Mouse (Mus musculus): ENCODE measurements around the gene Hnf4a.
"Not testable (repeated sequence)": the region's sequence is repeated elsewhere in the genome, so short reads cannot be mapped to it uniquely, and the experiment has no call there.

The Hnf4a gene

DNA sequence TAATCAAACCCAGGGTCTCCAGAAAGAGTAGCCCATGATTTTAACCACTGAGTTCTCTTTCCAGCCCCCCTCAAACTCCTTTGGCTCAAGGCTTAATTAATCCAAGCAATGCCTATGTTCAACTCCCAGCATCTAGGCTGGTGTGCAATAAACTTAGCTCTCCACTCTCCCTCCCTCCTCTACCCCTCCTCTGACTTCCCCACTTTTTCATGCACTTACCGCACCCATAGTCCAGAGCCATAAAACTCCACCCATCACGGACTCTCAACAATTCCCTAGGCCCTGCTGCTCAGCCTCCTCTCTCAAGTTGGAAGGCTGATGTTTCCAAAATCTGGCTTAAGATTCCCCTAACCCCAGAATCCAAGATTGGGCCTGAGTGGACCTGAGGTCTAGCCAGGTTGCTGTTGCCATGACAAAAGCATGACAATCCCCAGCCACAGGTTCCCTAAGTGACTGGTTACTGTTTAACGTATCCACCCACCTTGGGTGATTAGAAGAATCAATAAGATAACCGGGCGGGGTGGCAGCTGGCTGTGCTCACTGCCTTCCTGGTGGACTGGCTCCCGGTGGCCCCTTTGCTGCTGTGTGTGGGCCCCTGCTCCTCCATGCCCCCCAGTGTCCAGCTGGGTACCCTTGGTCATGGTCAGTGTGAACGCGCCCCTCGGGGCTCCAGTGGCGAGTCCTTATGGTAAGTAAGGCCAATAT lies at the start of gene Hnf4a:
Hnf4a (plus strand) TSS at position 509 of the 705 bp plus-strand sequence.
- no peak for DNase-seq (ENCODE audit: low spot score)

DNA sequence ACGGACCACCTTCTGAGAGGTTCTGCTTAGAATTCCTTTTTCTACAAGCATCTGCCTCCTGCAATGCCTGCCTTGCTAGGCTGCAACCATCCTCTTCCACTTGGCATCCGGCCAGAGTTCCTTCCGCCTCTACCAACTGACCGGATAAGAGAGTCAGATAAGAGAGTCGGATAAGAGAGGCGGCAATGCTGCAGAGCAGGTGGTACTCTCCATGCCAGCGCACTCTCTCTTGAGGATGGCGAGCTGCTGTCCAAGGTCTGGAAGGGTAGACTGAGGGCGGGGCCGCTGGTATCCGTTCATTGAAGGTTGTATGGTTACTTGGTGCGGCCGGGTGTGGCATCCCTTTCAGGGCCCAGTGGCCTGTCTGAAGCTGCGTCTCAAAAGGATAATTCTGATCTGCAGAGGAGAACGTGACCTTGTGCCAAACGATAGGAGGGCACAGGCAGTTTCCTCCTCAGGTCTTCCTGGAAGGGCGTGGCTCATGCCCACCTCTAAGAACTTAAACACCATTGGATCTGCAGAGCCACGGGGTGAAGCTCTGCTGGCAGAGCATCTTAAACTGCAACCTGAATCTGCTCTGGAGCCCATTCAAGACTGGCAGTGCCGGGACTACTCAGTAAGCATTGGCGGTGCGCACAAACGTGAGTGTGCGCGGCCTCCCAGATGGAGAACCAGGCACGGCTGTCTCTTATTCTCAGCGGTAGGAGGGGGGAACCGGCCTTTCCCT lies 47.9 kb upstream of the Hnf4a start:
- DNase-seq (ENCODE audit: low spot score): no peak

GRCm38 (mm10) chr2:163459380-163459779 lies 47.2 kb upstream of the Hnf4a start:
- no peak for DNase-seq (ENCODE audit: low spot score)

DNA sequence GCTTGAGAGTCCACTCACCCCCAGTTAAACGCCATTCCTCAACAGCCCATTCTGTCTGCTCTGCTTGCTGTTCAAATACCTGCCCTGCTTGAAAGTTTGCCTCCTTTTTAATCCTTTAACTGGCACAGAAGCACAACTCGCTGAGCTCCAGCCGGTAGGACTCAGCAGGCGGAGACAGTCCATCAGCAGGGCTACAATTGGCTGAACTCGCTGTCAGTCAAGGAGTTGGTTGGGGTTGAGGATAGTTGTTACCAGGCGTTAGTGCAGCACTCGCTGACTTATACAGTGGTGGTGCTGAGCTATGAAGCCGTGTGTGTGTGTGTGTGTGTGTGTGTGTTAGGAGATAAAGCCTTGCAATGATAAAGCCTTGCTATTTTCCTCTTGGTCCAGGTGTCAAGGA lies 46.0 kb upstream of the Hnf4a start:
- DNase-seq (ENCODE audit: low spot score): no peak

DNA sequence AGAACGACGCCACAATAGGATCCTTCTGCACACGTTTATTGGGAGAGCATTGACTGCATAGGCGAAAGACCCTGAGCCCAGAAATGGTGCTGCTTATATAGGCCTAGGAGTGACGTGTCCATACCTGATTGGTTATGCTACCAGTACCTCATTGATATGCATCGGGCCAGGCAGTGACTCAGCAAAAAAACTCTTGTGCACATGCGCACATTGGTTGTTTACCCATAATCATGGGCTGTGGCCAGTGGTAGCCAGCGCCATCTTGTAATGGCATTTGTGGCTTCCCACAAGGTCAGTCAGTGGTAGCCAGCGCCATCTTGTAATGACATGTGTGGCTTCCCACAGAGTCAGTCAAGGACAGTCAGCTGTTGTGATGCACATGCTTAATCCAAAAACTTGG lies 45.3 kb upstream of the Hnf4a start:
- not testable (repeated sequence) for DNase-seq (ENCODE audit: low spot score)

GRCm38 (mm10) chr2:163462386-163462785 lies 44.2 kb upstream of the Hnf4a start:
- no peak for DNase-seq (ENCODE audit: low spot score)

DNA sequence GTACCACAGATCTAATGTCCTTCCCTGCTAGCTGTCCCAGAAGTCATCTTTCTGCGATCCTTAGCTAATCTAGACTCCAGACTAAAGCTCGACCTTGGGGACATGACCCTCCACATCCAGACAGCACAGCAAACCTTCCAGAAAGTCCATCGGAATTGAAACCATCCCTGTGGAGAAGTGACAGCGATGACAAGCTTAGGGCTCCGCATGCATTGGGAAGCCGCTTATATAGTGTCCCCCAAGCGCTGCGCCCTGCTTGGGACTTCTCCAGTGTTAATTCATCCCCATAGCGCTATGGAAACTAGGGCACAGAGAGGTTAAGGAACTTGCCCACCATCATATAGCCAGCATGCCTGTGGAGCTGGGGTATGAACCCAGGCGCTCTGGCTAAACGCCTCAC lies 43.8 kb upstream of the Hnf4a start:
- DNase-seq (ENCODE audit: low spot score): no peak

GRCm38 (mm10) chr2:163463251-163463769 lies 43.3 kb upstream of the Hnf4a start:
- no peak for DNase-seq (ENCODE audit: low spot score)

DNA sequence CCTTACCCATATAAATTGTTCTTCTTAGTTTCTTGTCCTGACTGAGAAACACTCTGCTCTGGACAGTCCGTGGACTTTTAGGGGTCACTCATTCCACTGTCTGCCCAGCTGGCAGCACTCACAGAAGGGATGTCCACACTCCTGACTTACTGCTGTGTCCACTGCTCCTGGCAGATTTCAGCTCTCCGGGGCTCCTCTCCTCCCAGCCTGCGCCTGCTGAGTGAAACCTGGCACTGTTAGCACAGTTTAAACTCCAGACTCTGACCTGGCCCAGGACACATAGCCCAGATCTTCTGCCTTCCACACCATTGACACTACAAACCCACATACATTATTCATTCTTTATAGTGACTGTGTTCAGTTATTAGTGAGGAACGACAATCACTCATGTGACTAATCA lies 42.6 kb upstream of the Hnf4a start:
- DNase-seq (ENCODE audit: low spot score): no peak

DNA sequence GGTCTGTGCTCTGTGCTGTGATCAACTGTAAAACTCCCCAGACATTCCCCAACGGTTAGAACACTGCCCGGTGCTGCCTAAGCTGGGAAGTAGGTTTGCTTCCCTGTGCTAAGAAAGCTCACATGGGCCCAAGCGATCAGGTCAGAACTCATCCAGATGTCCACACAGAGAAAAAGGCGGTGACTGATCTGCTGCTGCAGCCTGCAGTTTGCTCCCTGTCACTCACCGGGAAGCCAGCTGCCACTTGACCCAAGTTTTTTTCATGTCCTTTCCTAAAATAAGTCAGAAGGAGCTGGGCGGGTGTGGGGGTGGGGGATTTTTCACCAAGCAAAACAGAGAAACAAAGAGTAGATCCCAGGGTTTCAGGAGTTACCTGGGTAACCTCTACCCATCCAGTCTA lies 42.0 kb upstream of the Hnf4a start:
- no peak for DNase-seq (ENCODE audit: low spot score)

- no peak for DNase-seq (ENCODE audit: low spot score)
Observed at GRCm38 (mm10) chr2:163466771-163467170, 39.8 kb upstream of the Hnf4a start.

DNA sequence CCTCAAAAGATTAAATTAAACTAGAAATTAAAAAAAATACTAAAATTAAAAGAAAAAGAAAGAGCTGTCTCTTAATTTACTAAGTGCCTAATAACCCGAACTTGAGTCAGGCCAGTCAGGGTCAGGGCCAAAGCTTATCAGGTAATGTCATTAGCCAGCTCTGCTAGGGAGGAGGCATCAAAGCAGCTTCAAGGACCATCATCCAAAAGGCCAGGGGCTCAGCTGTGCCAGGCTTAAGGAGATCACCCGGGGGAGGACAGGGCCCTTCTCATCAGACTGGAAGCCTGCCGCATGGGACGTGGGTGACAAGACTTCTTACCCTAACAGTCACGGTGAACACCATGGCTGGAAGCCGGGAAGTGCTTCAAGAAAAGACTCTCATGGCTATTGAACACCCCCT lies 39.0 kb upstream of the Hnf4a start:
- DNase-seq (ENCODE audit: low spot score): no peak

GRCm38 (mm10) chr2:163468866-163469265 lies 37.7 kb upstream of the Hnf4a start:
- DNase-seq (ENCODE audit: low spot score): no peak

GRCm38 (mm10) chr2:163469711-163470110 lies 36.9 kb upstream of the Hnf4a start:
- DNase-seq (ENCODE audit: low spot score): no peak

DNA sequence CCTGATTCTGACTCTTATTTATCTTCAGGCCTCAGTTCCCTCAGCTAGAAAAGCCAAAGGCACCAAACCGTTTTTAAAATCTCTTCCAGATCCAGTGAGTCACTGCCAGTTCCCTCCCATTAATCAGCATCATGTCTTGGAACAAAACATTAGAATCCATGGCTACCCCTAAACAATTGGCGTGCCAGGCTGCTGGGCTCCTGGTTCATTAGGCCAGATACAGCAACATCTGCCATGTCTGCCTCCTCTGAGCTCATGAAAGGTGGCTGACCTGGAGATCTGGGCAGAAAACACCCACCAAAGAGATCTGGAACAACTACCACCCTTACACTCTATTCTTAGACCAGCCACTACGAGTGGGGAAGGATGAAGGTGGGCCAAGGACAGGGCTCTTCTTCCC lies 35.5 kb upstream of the Hnf4a start:
- DNase-seq (ENCODE audit: low spot score): no peak

DNA sequence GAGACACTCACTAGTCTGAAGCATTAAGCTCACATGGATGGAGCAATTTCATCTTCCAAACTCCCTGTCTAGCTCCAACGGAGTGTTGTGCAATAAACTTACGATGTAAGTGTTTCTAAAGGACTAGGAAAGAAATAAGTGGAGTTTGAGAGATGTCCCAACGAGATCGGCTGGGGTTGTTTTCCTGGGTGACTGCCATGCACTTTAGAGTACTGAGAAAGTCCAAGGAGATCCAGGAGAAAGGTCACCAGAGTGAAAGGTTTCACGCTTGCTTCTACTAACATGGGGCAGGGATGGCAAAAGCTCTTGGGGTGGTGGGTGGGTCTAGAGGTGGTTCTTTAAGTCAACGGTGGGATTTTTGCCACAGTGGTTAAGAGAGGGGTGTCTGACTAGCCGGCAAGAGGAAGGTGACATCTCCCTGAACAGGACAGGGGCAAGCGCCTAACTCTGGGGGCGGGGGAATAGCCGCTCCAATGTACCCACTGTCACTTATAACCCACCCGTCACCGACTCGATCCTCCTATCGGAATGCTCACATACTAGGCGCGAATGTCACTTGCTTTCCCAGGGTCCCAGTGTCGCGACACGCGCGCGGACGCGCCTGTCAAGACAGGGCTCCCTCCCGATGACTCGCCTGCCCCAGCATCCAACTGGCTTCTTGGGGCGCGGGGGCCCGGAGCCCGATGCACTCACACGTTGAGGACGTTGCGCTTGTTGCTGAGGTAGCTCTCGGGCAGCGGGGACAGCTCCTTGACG lies 34.7 kb upstream of the Hnf4a start:
- no peak for DNase-seq (ENCODE audit: low spot score)

- peak; percentile 90 for DNase-seq (ENCODE audit: low spot score)
Observed at GRCm38 (mm10) chr2:163472466-163472851, 34.1 kb upstream of the Hnf4a start, which contains the start of gene Fitm2. Gene Fitm2, minus strand, starts transcription at chr2:163472629.

DNA sequence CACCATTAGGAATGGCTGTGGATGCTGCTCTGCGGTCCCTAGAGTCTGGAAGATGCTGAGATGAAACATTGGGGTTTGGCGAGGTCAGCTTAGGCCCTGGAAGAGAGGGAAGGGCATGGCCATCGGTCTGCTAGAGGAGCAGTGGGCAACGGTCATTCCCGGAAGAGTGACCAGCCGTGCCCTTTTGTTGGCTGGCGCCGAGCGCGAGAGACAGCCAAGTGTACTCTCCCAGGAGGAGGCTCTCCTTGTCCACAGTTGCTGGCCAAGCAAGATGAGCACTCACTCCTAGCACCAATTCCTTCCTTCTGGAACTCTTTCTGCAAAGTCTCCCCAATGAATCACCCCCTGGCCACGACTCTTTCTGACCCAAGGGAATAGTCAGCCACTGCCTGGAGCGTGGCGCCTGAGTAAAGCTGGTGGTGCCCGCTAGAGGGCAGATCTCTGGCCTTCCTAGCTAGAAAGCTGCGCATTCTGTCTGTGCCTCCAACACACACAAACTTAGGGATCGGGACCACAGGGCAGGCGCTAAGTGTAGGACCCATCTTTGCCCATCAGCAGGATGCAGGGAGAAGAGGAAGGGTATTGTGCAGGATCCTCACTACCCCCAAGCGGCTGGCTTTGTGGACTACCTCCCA lies 26.3 kb upstream of the Hnf4a start:
- no peak for DNase-seq (ENCODE audit: low spot score)

GRCm38 (mm10) chr2:163481539-163482029 lies 25.0 kb upstream of the Hnf4a start:
- no peak for DNase-seq (ENCODE audit: low spot score)

DNA sequence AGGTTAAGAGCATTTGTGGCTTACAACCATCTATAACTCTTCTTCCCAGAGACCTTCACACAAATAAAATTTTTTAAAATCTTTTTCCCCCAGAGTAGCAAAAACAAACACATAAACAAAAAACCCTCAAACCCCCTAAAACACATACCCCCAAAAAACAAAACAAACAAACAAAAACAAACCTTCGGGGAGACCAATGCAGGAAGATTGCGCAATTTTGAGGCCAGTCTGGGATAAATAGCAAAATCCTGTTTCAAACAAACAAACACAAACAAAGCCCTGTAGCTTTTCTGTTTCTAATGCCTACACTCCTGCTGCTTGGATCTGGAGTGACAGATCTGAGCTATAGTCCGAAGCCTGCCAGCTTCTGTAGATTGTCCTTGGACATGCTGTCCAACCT lies 19.2 kb upstream of the Hnf4a start:
- no peak for DNase-seq (ENCODE audit: low spot score)

- DNase-seq (ENCODE audit: low spot score): no peak
Observed at GRCm38 (mm10) chr2:163489725-163490291, 16.8 kb upstream of the Hnf4a start.

DNA sequence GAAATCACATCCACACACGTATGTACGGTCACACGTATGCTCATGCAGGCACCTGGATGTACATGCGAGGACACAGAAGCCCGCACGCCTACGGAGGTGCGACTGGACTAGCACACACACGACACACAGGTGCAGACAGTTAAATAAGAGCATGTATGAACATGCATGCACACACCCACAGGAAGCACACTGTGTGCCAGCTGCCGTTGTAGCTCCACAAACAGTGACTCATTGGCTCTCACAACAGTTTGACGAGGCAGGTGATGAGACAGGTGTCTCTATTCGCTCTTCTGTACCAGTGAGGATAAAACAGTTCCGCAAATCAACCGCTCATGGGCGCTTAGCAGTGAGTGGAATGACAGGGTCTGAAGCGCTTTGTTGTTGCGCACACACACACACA lies 16.0 kb upstream of the Hnf4a start:
- DNase-seq (ENCODE audit: low spot score): no peak

Data from urinary bladder, postnatal 10 days (tissue).